Mouse (Mus musculus) lung, postnatal 0 days (tissue): Measurements from ENCODE around the gene Hspg2.

Experiments used
- CTCF ChIP-seq: IDR thresholded peaks from 2 replicates; pipeline ENCODE4 v1.5.1; 2016; ENCODE audit warnings: antibody characterized with exemption, mild to moderate bottlenecking
- EP300 ChIP-seq: IDR thresholded peaks from 2 replicates; pipeline ENCODE4 v1.6.1; 2016; ENCODE audit warnings: antibody characterized with exemption, mild to moderate bottlenecking, control low read depth

- TF ChIP-seq CTCF (no peak), EP300 (no peak)
Observed at GRCm38 (mm10) chr4:137607023-137607422, 138.5 kb downstream of the Hspg2 start.
